Mouse (Mus musculus): ENCODE results near the gene Sh2d5.

Sh2d5 gene

DNA sequence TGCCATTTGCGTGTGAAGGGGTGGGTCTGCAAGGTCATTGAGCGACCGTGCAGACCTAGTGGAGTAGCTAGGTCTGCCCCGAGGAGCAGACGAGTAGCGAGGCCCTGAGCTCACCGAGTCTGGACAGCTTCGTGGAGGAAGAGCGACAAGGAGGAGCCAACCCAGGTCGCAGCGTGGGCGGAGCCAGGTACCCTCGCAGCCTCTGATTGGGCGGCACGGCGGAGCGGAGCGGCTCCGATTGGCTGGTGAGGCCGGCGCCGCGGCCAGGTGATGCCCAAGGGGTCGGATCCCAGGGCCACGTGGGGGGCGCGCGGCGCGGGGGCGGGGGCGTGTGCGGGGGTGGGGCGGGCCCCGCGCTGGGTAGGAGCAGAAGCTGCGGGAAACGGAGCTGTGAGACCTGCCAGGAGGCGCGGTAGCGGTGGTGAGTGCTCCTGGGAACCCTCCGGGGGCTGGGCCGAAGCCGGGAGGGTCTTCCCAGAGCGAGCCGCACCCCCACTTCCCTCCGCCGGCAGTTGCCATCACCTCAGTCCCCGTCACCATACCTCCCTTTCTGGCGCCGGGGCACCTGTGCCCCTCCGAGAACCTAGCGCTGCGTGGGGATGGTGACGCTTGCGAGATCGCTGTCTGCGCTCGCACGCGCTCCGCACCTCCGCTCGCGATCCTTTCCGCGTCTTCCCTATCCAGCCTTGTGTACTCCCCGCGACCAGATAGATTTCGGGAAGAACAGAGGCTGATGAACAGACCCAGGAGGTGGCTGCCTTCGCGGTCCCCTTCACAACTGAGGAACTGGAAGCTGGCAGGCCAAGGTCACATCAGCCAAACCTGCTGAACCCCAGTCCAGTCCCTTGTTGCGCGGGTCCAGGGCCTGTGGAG is at the start of gene Sh2d5, which contains the start of gene Kif17:
Sh2d5 (plus strand) TSS at position 316 of the 873 bp plus-strand sequence.
Kif17 (plus strand) TSS at position 348 of the 873 bp plus-strand sequence.
- peaks cover 72% of the 10 kb centered on the region for H3K27me3 ChIP-seq (ENCODE audit: insufficient read depth, low read length)
- H3K4me3 ChIP-seq (replicated peaks; ENCODE audit: low read length), result peak within 1 kb of the TSS; percentile 85
- TF ChIP-seq CTCF (conservative IDR thresholded peaks at IDR 0.05; ENCODE audit: low read length), result no peak
- no peak for TF ChIP-seq POU5F1 (IDR thresholded peaks at IDR 0.05; ENCODE audit: borderline replicate concordance, low read length)
- TF ChIP-seq NANOG (IDR thresholded peaks at IDR 0.05; ENCODE audit: borderline replicate concordance, low read length), result no peak
- no peaks in the 10 kb centered on the region for H3K9me3 ChIP-seq (ENCODE audit: low read length)
- H3K36me3 ChIP-seq (ENCODE audit: insufficient read depth, low read length), result peaks cover 4% of the 10 kb centered on the region; the same call in 1 of the 2 replicates
- peaks cover 67% of the 10 kb centered on the region for H3K4me1 ChIP-seq (replicated peaks; ENCODE audit: low read depth, low read length)

DNA sequence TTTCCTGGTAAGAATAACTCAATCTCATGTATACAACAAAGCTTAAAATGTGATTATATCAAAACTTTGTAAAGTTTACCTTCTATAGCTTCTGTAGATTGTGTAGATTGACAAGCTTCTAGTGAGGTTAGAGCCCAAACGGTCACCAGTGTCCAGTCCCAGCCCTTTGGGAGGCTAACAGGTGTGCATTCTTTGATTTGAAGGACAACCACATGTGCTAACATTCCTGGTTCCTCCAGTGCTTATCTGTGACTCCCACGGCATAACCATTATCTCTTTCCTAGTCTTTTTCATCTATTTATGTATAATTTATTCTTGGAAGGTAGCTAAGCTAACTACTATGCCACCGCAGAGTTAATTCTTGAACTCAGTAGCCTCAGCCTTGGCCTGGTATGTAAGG is 49.4 kb upstream of the Sh2d5 start:
- peaks cover 59% of the 10 kb centered on the region for H3K36me3 ChIP-seq (ENCODE audit: insufficient read depth, low read length)
- peaks cover 2% of the 10 kb centered on the region; the same call in 1 of the 2 replicates for H3K4me1 ChIP-seq (replicated peaks; ENCODE audit: low read depth, low read length)
- H3K4me3 ChIP-seq (replicated peaks; ENCODE audit: low read length), result no peak overlapping the region
- no peaks in the 10 kb centered on the region for H3K9me3 ChIP-seq (ENCODE audit: low read length)
- no peak for TF ChIP-seq NANOG (IDR thresholded peaks at IDR 0.05; ENCODE audit: borderline replicate concordance, low read length)
- TF ChIP-seq POU5F1 (IDR thresholded peaks at IDR 0.05; ENCODE audit: borderline replicate concordance, low read length), result no peak
- no peak for TF ChIP-seq CTCF (conservative IDR thresholded peaks at IDR 0.05; ENCODE audit: low read length)
- no peaks in the 10 kb centered on the region for H3K27me3 ChIP-seq (ENCODE audit: insufficient read depth, low read length)

GRCm38 (mm10) chr4:138201696-138202095 is 48.5 kb upstream of the Sh2d5 start:
- Histone ChIP-seq H3K36me3 (ENCODE audit: insufficient read depth, low read length) (peaks cover 50% of the 10 kb centered on the region), H3K27me3 (ENCODE audit: insufficient read depth, low read length) (no peaks in the 10 kb centered on the region), H3K9me3 (ENCODE audit: low read length) (no peaks in the 10 kb centered on the region), H3K4me3 (replicated peaks; ENCODE audit: low read length) (no peak overlapping the region), H3K4me1 (replicated peaks; ENCODE audit: low read depth, low read length) (peaks cover 4% of the 10 kb centered on the region; the same call in 1 of the 2 replicates)
- TF ChIP-seq POU5F1 (IDR thresholded peaks at IDR 0.05; ENCODE audit: borderline replicate concordance, low read length) (no peak), NANOG (IDR thresholded peaks at IDR 0.05; ENCODE audit: borderline replicate concordance, low read length) (no peak), CTCF (conservative IDR thresholded peaks at IDR 0.05; ENCODE audit: low read length) (no peak)

DNA sequence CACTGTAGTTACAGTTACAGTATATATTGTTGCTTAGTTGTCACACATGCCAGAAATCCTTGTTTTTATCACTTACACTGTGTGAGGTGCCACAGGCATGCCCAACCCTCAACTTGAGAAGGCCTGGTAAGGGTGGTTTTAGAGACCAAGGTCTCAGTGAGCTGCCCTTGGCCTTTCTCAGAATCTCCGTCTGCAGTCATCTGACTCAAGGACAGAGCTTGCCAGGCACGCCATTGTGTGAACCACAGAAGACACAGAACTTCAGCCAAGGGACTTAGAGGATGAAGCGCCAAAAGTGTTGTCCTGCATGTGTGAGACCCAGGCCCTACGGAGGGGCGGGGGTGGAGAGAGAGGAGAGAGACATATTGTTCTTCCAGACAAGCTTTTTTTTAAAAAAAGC is 40.1 kb upstream of the Sh2d5 start:
- Histone ChIP-seq H3K4me3 (replicated peaks; ENCODE audit: low read length) (no peak overlapping the region), H3K9me3 (ENCODE audit: low read length) (no peaks in the 10 kb centered on the region), H3K36me3 (ENCODE audit: insufficient read depth, low read length) (no peaks in the 10 kb centered on the region; the same call in 1 of the 2 replicates), H3K4me1 (replicated peaks; ENCODE audit: low read depth, low read length) (peaks cover 5% of the 10 kb centered on the region; the same call in 1 of the 2 replicates), H3K27me3 (ENCODE audit: insufficient read depth, low read length) (no peaks in the 10 kb centered on the region)
- TF ChIP-seq POU5F1 (IDR thresholded peaks at IDR 0.05; ENCODE audit: borderline replicate concordance, low read length) (no peak), CTCF (conservative IDR thresholded peaks at IDR 0.05; ENCODE audit: low read length) (no peak), NANOG (IDR thresholded peaks at IDR 0.05; ENCODE audit: borderline replicate concordance, low read length) (no peak)

GRCm38 (mm10) chr4:138213861-138214260 is 36.3 kb upstream of the Sh2d5 start:
- Histone ChIP-seq H3K27me3 (ENCODE audit: insufficient read depth, low read length) (no peaks in the 10 kb centered on the region), H3K4me1 (replicated peaks; ENCODE audit: low read depth, low read length) (peaks cover 22% of the 10 kb centered on the region), H3K4me3 (replicated peaks; ENCODE audit: low read length) (no peak overlapping the region), H3K9me3 (ENCODE audit: low read length) (no peaks in the 10 kb centered on the region), H3K36me3 (ENCODE audit: insufficient read depth, low read length) (peaks cover 10% of the 10 kb centered on the region; the same call in 1 of the 2 replicates)
- TF ChIP-seq CTCF (conservative IDR thresholded peaks at IDR 0.05; ENCODE audit: low read length) (no peak), NANOG (IDR thresholded peaks at IDR 0.05; ENCODE audit: borderline replicate concordance, low read length) (no peak), POU5F1 (IDR thresholded peaks at IDR 0.05; ENCODE audit: borderline replicate concordance, low read length) (no peak)

DNA sequence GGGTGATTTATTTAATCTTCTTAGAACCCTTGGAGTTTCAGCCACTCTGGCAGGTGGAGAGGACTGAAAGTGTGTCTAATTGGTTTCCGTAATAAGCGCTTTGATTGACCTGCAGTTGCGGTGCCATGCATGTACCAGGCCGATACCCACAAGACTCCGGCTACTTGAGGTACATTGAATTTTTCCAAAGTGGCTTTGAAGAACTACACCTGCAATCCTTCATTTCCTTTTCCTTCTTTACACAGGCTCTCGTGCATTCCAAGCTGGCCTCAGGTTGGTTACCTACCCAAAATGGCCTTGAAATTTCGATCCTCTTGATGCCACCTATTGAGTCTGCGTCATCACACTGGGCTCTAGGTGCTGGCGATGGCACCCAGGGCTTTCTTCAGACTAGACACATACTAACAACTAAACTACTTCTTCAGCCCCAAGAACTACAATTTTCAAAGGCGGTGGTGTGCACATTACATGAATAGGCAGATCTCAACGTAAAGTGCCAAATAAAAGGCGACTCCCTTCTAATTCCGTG is 34.5 kb upstream of the Sh2d5 start:
- Histone ChIP-seq H3K9me3 (ENCODE audit: low read length) (no peaks in the 10 kb centered on the region), H3K36me3 (ENCODE audit: insufficient read depth, low read length) (peaks cover 12% of the 10 kb centered on the region; the same call in 1 of the 2 replicates), H3K4me3 (replicated peaks; ENCODE audit: low read length) (peak overlapping the region; percentile 96), H3K27me3 (ENCODE audit: insufficient read depth, low read length) (no peaks in the 10 kb centered on the region), H3K4me1 (replicated peaks; ENCODE audit: low read depth, low read length) (peaks cover 40% of the 10 kb centered on the region)
- TF ChIP-seq CTCF (conservative IDR thresholded peaks at IDR 0.05; ENCODE audit: low read length) (no peak), NANOG (IDR thresholded peaks at IDR 0.05; ENCODE audit: borderline replicate concordance, low read length) (no peak), POU5F1 (IDR thresholded peaks at IDR 0.05; ENCODE audit: borderline replicate concordance, low read length) (no peak)

- no peaks in the 10 kb centered on the region for H3K27me3 ChIP-seq (ENCODE audit: insufficient read depth, low read length)
- H3K36me3 ChIP-seq (ENCODE audit: insufficient read depth, low read length), result peaks cover 16% of the 10 kb centered on the region; the same call in 1 of the 2 replicates
- H3K4me3 ChIP-seq (replicated peaks; ENCODE audit: low read length), result peak within 1 kb of the TSS; percentile 96
- no peak for TF ChIP-seq POU5F1 (IDR thresholded peaks at IDR 0.05; ENCODE audit: borderline replicate concordance, low read length)
- no peak for TF ChIP-seq NANOG (IDR thresholded peaks at IDR 0.05; ENCODE audit: borderline replicate concordance, low read length)
- TF ChIP-seq CTCF (conservative IDR thresholded peaks at IDR 0.05; ENCODE audit: low read length), result no peak
- H3K4me1 ChIP-seq (replicated peaks; ENCODE audit: low read depth, low read length), result peaks cover 47% of the 10 kb centered on the region
- H3K9me3 ChIP-seq (ENCODE audit: low read length), result no peaks in the 10 kb centered on the region
These were observed 33.9 kb upstream of the Sh2d5 start, which contains the start of gene Hp1bp3 for GRCm38 (mm10) chr4:138216200-138216890. TSS of gene Hp1bp3 (plus strand) at chr4:138216296.

Data from E14TG2a.4 (cell line).